Mouse (Mus musculus) midbrain, embryonic 15.5 days (tissue): ENCODE measurements around the gene Tmsb15b2. TPM values are rescaled to one million over a fixed set of nuclear protein-coding genes. Genes with fewer than 3 reads are reported as not detected.
"Not testable (repeated sequence)": the region's sequence is repeated elsewhere in the genome, so short reads cannot be mapped to it uniquely, and the experiment has no call there.

Experiments
- ATAC-seq: fragments of 200-750 bp; cut with Nextera tagmentation; replicated peaks from 2 replicates; pipeline ENCODE4 v1.8.0; 2017; ENCODE audit warnings: moderate TSS enrichment
- H3K27ac ChIP-seq: fragments of 300-500 bp; sonication (generic); 2 replicates; pipeline ENCODE4 v1.5.1; 2015; ENCODE audit warnings: mild to moderate bottlenecking, inconsistent platforms
- H3K27me3 ChIP-seq: fragments of 300-500 bp; sonication (generic); replicated peaks from 2 replicates; pipeline ENCODE4 v1.6.1; 2015; ENCODE audit warnings: inconsistent platforms
- H3K36me3 ChIP-seq: fragments of 300-500 bp; sonication (generic); replicated peaks from 2 replicates; pipeline ENCODE4 v1.6.1; 2015; ENCODE audit warnings: inconsistent platforms
- H3K4me1 ChIP-seq: fragments of 300-500 bp; sonication (generic); 2 replicates; pipeline ENCODE4 v1.6.1; 2015; ENCODE audit warnings: inconsistent platforms
- H3K4me2 ChIP-seq: fragments of 300-500 bp; sonication (generic); 2 replicates; pipeline ENCODE4 v1.6.1; 2015; ENCODE audit warnings: inconsistent platforms, mild to moderate bottlenecking, moderate library complexity
- H3K4me3 ChIP-seq: fragments of 300-500 bp; sonication (generic); 2 replicates; pipeline ENCODE4 v1.5.1; 2015; ENCODE audit warnings: mild to moderate bottlenecking, inconsistent platforms
- H3K9ac ChIP-seq: fragments of 300-500 bp; sonication (generic); 2 replicates; pipeline ENCODE4 v1.6.1; 2015; ENCODE audit warnings: mild to moderate bottlenecking, inconsistent platforms
- H3K9me3 ChIP-seq: fragments of 300-500 bp; sonication (generic); 2 replicates; pipeline ENCODE4 v1.6.1; 2016; ENCODE audit warnings: inconsistent platforms
- WGBS: fragments of 180-500 bp; shearing (Covaris S2); methylation state at CpG from one replicate; pipeline ENCODE4 v1.1.7; 2015; ENCODE audit warnings: mixed read lengths; 5-methylcytosine and 5-hydroxymethylcytosine counted together
- polyA plus RNA-seq: library from polyadenylated mRNA; unstranded; fragments of >200 nt; fragmentation: Nextera tagmentation; extraction: Ambion mirVana; gene quantifications from 2 replicates; pipeline ENCODE4 v1.2.1, GENCODE M21; 2015

Tmsb15b2 gene
- polyA plus RNA-seq, 1 experiment from 2014 or later, result 74.1 TPM

GRCm38 (mm10) chrX:136959688-136960087, 15.6 kb downstream of the Tmsb15b2 start:
- H3K4me3 ChIP-seq, result no peak overlapping the region
- H3K27ac ChIP-seq, result no peak overlapping the region
- no peaks in the 10 kb centered on the region for H3K4me1 ChIP-seq
- WGBS, result 33% methylated on average over 2 of the region's 2 CpGs
- no peaks in the 10 kb centered on the region for H3K27me3 ChIP-seq
- H3K9me3 ChIP-seq, result no peaks in the 10 kb centered on the region
- H3K36me3 ChIP-seq, result no peaks in the 10 kb centered on the region
- H3K4me2 ChIP-seq, result no peak overlapping the region
- H3K9ac ChIP-seq, result no peak overlapping the region
- no peak for ATAC-seq

GRCm38 (mm10) chrX:136958300-136958699, 17.0 kb downstream of the Tmsb15b2 start:
- H3K27me3 ChIP-seq, H3K36me3 ChIP-seq, H3K4me1 ChIP-seq, H3K9me3 ChIP-seq, H3K9ac ChIP-seq: not testable (repeated sequence)
- H3K4me3 ChIP-seq, result peak overlapping the region; percentile 45
- 0 out of 2 replicates have a peak overlapping the region, but pooled peaks have one; percentile 38 for H3K27ac ChIP-seq
- WGBS, result 52% methylated on average over 5 of the region's 5 CpGs
- H3K4me2 ChIP-seq, result peak overlapping the region; percentile 51
- ATAC-seq, result peak; percentile 18

GRCm38 (mm10) chrX:136957583-136958279, 17.6 kb downstream of the Tmsb15b2 start:
- H3K4me3 ChIP-seq, result peak overlapping the region; percentile 45
- peak overlapping the region; percentile 38 for H3K9ac ChIP-seq
- H3K4me2 ChIP-seq, result peak overlapping the region; percentile 51
- WGBS, result 26% methylated on average over 13 of the region's 13 CpGs
- not testable (repeated sequence) for H3K27me3 ChIP-seq, H3K36me3 ChIP-seq, H3K9me3 ChIP-seq, H3K4me1 ChIP-seq
- ATAC-seq, result peak; percentile 100
- H3K27ac ChIP-seq, result 0 out of 2 replicates have a peak overlapping the region, but pooled peaks have one; percentile 38

- Histone ChIP-seq H3K9me3 (no peaks in the 10 kb centered on the region), H3K36me3 (no peaks in the 10 kb centered on the region), H3K4me2 (no peak overlapping the region), H3K27me3 (no peaks in the 10 kb centered on the region), H3K4me1 (no peaks in the 10 kb centered on the region), H3K4me3 (no peak overlapping the region), H3K27ac (no peak overlapping the region), H3K9ac (no peak overlapping the region)
- WGBS, result 57% methylated on average over 3 of the region's 3 CpGs
- ATAC-seq, result no peak
These were observed 37.3 kb downstream of the Tmsb15b2 start for GRCm38 (mm10) chrX:136937985-136938384.

- 93% methylated on average over 14 of the region's 14 CpGs for WGBS
- no peak for ATAC-seq
These were observed 48.3 kb downstream of the Tmsb15b2 start, which contains the start of gene H2bfm for GRCm38 (mm10) chrX:136927031-136927430. H2bfm (plus strand) TSS chrX:136927325.

GRCm38 (mm10) chrX:136925863-136926262, 49.4 kb downstream of the Tmsb15b2 start:
- Histone ChIP-seq H3K27ac (no peak overlapping the region), H3K4me1 (no peaks in the 10 kb centered on the region), H3K27me3 (no peaks in the 10 kb centered on the region), H3K4me2 (no peak overlapping the region), H3K9me3 (no peaks in the 10 kb centered on the region; the same call in 1 of the 2 replicates), H3K9ac (no peak overlapping the region), H3K4me3 (no peak overlapping the region), H3K36me3 (no peaks in the 10 kb centered on the region)
- no peak for ATAC-seq

More at GRCm38 (mm10) chrX:136927031-136927430, 48.3 kb downstream of the Tmsb15b2 start, which contains the start of gene H2bfm:
- Histone ChIP-seq H3K4me1 (no peaks in the 10 kb centered on the region), H3K27me3 (no peaks in the 10 kb centered on the region), H3K36me3 (no peaks in the 10 kb centered on the region), H3K4me3 (no peak within 1 kb of the TSS), H3K27ac (no peak within 1 kb of the TSS), H3K9ac (no peak within 1 kb of the TSS), H3K4me2 (no peak within 1 kb of the TSS), H3K9me3 (no peaks in the 10 kb centered on the region; the same call in 1 of the 2 replicates)

Other genes with a start within 250 kb of the Tmsb15b2 start
- gene Morf4l2, start 231.8 kb downstream of the Tmsb15b2 start, polyA plus RNA-seq, result 558 and 567 TPM in 2 replicates
- 0.11 TPM in 1 of 2 replicates, not detected in the other for gene Glra4, start 195.4 kb downstream of the Tmsb15b2 start, polyA plus RNA-seq
- 10.0 and 11.4 TPM in 2 replicates for gene Plp1, start 152.8 kb downstream of the Tmsb15b2 start, polyA plus RNA-seq
- gene Rab9b, start 106.7 kb downstream of the Tmsb15b2 start, polyA plus RNA-seq, result 23.1 and 24.4 TPM in 2 replicates
- not detected in 2 replicates for gene H2bfm, start 48.2 kb downstream of the Tmsb15b2 start, polyA plus RNA-seq
- gene Tmsb15l, start 1.4 kb upstream of the Tmsb15b2 start, polyA plus RNA-seq, result 7.0 and 8.3 TPM in 2 replicates
- 30.8 and 31.9 TPM in 2 replicates for gene Tmsb15b1, start 1.4 kb upstream of the Tmsb15b2 start, polyA plus RNA-seq
- 413 and 428 TPM in 2 replicates for gene Zcchc18, start 17.7 kb upstream of the Tmsb15b2 start, polyA plus RNA-seq
- gene Slc25a53, start 62.8 kb upstream of the Tmsb15b2 start, polyA plus RNA-seq, result 14.3 and 15.2 TPM in 2 replicates
- 8.5 and 9.4 TPM in 2 replicates for gene Fam199x, start 74.1 kb upstream of the Tmsb15b2 start, polyA plus RNA-seq
- gene Esx1, start 146.6 kb upstream of the Tmsb15b2 start, polyA plus RNA-seq, result not detected in 2 replicates